In genomic region chr2:157568881-157569280, GRCm38 (mm10) we compare ENCODE assay signal across 31 mouse cellular contexts. TPM values are rescaled to one million over a fixed set of nuclear protein-coding genes. Genes with fewer than 3 reads are reported as not detected.
A peak's percentile ranks its signal among the peaks of the same experiment; 100 is the strongest.
DNase-seq lines count a peak whose midpoint lies in the region; ATAC-seq lines count a peak whose summit lies in the region.
"Had no signal": no experiment of that assay in that cellular context is flagged by ENCODE, and none has a peak within 500 bp of the region (broad histone marks: within the 10 kb centered on the region; RNA-seq: fewer than 3 reads in every experiment).

No protein-coding gene starts in this region.

- H3K4me3 ChIP-seq in forebrain, embryonic 10.5 days = no peak overlapping the region
- H3K4me3 ChIP-seq in forebrain, embryonic 15.5 days = no peak overlapping the region
- H3K4me3 ChIP-seq: embryonic facial prominence, embryonic 12.5 days; gastrocnemius, adult 2 months; heart, embryonic 15.5 days; intestine, embryonic 15.5 days; layer of hippocampus, adult 2 months; limb, embryonic 13.5 days; myocyte; neural tube, embryonic 15.5 days had no signal

- no peak overlapping the region for H3K4me2 ChIP-seq in forebrain, embryonic 15.5 days (replicated peaks)
- H3K4me2 ChIP-seq: embryonic facial prominence, embryonic 12.5 days; heart, embryonic 15.5 days; intestine, embryonic 15.5 days; limb, embryonic 13.5 days; lung, embryonic 14.5 days; neural tube, embryonic 15.5 days had no signal

- H3K9me3 ChIP-seq in forebrain, embryonic 10.5 days = no peaks in the 10 kb centered on the region
- no peaks in the 10 kb centered on the region for H3K9me3 ChIP-seq in forebrain, embryonic 15.5 days
- H3K9me3 ChIP-seq: embryonic facial prominence, embryonic 12.5 days; G1E; heart, embryonic 15.5 days; intestine, embryonic 15.5 days; limb, embryonic 13.5 days; neural tube, embryonic 15.5 days had no signal

- WGBS in forebrain, embryonic 10.5 days = 39% methylated on average over 2 of the region's 2 CpGs
- 14% methylated on average over 2 of the region's 2 CpGs for WGBS in forebrain, embryonic 15.5 days

- peaks cover 9% of the 10 kb centered on the region; the same call in 1 of the 2 replicates for H3K27me3 ChIP-seq in forebrain, embryonic 10.5 days (ENCODE audit: poor library complexity, severe bottlenecking)
- H3K27me3 ChIP-seq in forebrain, embryonic 15.5 days = no peaks in the 10 kb centered on the region
- H3K27me3 ChIP-seq: embryonic facial prominence, embryonic 12.5 days; heart, embryonic 15.5 days; intestine, embryonic 15.5 days; limb, embryonic 13.5 days; neural tube, embryonic 15.5 days; Patski had no signal

- H3K36me3 ChIP-seq in forebrain, embryonic 10.5 days (replicated peaks) = peaks cover 4% of the 10 kb centered on the region
- H3K36me3 ChIP-seq in forebrain, embryonic 15.5 days = no peaks in the 10 kb centered on the region; the same call in 1 of the 2 replicates
- H3K36me3 ChIP-seq: heart, embryonic 15.5 days; intestine, embryonic 15.5 days; neural tube, embryonic 15.5 days had no signal

- no peak for DNase-seq in forebrain, embryonic 10.5 days (ENCODE audit: extremely low spot score, low spot score)
- DNase-seq in layer of hippocampus, adult 9-11 months = peak; percentile 1
- DNase-seq in layer of hippocampus, adult 11-12 months (ENCODE audit: low spot score) = no peak
- peak; percentile 28 for DNase-seq in testis, postnatal 10 days (ENCODE audit: low spot score)
- DNase-seq in testis, postnatal 14 days (ENCODE audit: low spot score) = no peak
- no peak for DNase-seq in spleen, postnatal 36 days (ENCODE audit: low spot score in 2 of 2)
- DNase-seq: adrenal gland, adult 8-10 months; cerebellum, adult 18-20 months; gastrocnemius, adult 2 months; heart, postnatal 4 days; kidney, adult 8-10 months; kidney, postnatal 14 days; layer of hippocampus, postnatal 36 days; lung, embryonic 14.5 days; right cerebral cortex, adult 18-20 months; thymus, postnatal 14 days had no signal

- peak overlapping the region; percentile 69 for H3K27ac ChIP-seq in forebrain, embryonic 10.5 days
- no peak overlapping the region for H3K27ac ChIP-seq in forebrain, embryonic 15.5 days (replicated peaks)
- H3K27ac ChIP-seq: embryonic facial prominence, embryonic 12.5 days; gastrocnemius, adult 2 months; heart, embryonic 15.5 days; intestine, embryonic 15.5 days; layer of hippocampus, adult 2 months; limb, embryonic 13.5 days; liver, embryonic 14.5 days; neural tube, embryonic 15.5 days; stomach, postnatal 0 days had no signal

- H3K4me1 ChIP-seq in forebrain, embryonic 10.5 days = peaks cover 67% of the 10 kb centered on the region
- H3K4me1 ChIP-seq in forebrain, embryonic 15.5 days = peaks cover 33% of the 10 kb centered on the region

- no peak for ATAC-seq in forebrain, embryonic 15.5 days (replicated peaks)
- ATAC-seq: activated CD4-positive, CD25-positive, alpha-beta regulatory T cell, adult 4 months; hindbrain, embryonic 16.5 days; intestine, embryonic 15.5 days; midbrain, embryonic 16.5 days; Patski had no signal

- no peak overlapping the region for H3K9ac ChIP-seq in forebrain, embryonic 15.5 days (replicated peaks)
- H3K9ac ChIP-seq: embryonic facial prominence, embryonic 12.5 days; heart, embryonic 15.5 days; intestine, embryonic 15.5 days; limb, embryonic 13.5 days; liver, embryonic 14.5 days; lung, embryonic 14.5 days; neural tube, embryonic 15.5 days had no signal

RNA-seq across cellular contexts. Expression of gene Blcap, which starts 2.2 kb away (rescaled TPM):
- 78.7 and 82.3 TPM in 2 replicates for polyA plus RNA-seq in forebrain, embryonic 10.5 days (2016; fragmentation: Nextera tagmentation; extraction: Ambion mirVana)
- 184 and 201 TPM in 2 replicates for polyA plus RNA-seq in forebrain, embryonic 15.5 days (2015; fragmentation: Nextera tagmentation; extraction: Ambion mirVana)

RNA-seq across cellular contexts. Expression of gene Nnat, which starts 9.0 kb away (rescaled TPM):
- polyA plus RNA-seq in forebrain, embryonic 10.5 days (2016; fragmentation: Nextera tagmentation; extraction: Ambion mirVana) = 1,904 and 2,173 TPM in 2 replicates
- 6,946 and 7,065 TPM in 2 replicates for polyA plus RNA-seq in forebrain, embryonic 15.5 days (2015; fragmentation: Nextera tagmentation; extraction: Ambion mirVana)
- polyA plus RNA-seq: G1E had no signal

Comparison
In these comparisons a context has a peak if more than half of its experiments do, and no peak if none do; other contexts are left out.
1. DNase-seq: peak in layer of hippocampus, adult 9-11 months (single experiment) and testis, postnatal 10 days (single experiment); none in forebrain, embryonic 10.5 days (single experiment), layer of hippocampus, adult 11-12 months (single experiment), testis, postnatal 14 days (single experiment) and spleen, postnatal 36 days (0 of 2).